ENCODE assay signal across 17 mouse cellular contexts in the genomic region with DNA sequence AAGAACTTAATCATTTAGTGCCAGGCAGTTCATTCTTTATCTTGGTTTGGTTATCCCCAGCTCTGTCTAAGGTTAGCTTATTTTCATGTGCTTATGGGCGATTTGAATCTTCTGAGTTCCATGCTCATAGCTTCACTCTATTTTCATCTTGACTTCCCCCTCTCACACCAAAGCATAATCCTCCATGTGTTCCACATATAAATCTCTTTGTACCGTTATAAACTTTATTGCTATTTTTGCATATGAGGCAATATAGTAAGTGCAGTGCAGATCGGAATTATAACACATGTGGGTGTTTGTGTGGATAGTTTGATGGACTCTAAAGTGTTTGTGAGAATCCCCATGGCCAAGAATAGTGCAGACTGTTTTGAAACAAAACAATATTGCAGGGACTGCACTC.
"Had no signal": no experiment of that assay in that cellular context is flagged by ENCODE, and none has a peak within 500 bp of the region (broad histone marks: within the 10 kb centered on the region; RNA-seq: fewer than 3 reads in every experiment).

No protein-coding gene starts in this region.

- DNase-seq: cerebellum, adult 8-10 months; cerebellum, adult 9-10 months; cerebellum, adult 9-11 months; cerebellum, postnatal 36 days; embryo, embryonic 11 days; forebrain, postnatal 0 days; gastrocnemius, adult 2 months; gastrocnemius, postnatal 10 days; gastrocnemius, postnatal 14 days; gastrocnemius, postnatal 25 days; gastrocnemius, postnatal 36 days; heart, adult 18-20 months; heart, adult 2 months had no signal

- ATAC-seq: forebrain, embryonic 13.5 days; forebrain, embryonic 14.5 days; forebrain, embryonic 15.5 days; forebrain, embryonic 16.5 days; forebrain, postnatal 0 days had no signal
